Mouse (Mus musculus) ES-E14 (cell line): ENCODE data around the gene Kat7.

Source experiments
- CHD2 ChIP-seq: IDR thresholded peaks from 2 replicates; pipeline ENCODE4 v1.6.1; 2014; ENCODE audit warnings: mild to moderate bottlenecking, low read depth, low read length, inconsistent platforms
- HCFC1 ChIP-seq: IDR thresholded peaks from 2 replicates; pipeline ENCODE4 v1.6.1; 2012; ENCODE audit warnings: low read length, inconsistent platforms, borderline replicate concordance; ENCODE audit not compliant: insufficient read depth
- MAFK ChIP-seq: IDR thresholded peaks from 2 replicates; pipeline ENCODE4 v1.6.1; 2014; ENCODE audit warnings: mild to moderate bottlenecking, low read depth, low read length, inconsistent platforms; ENCODE audit not compliant: insufficient read depth
- ZNF384 ChIP-seq: IDR thresholded peaks from 2 replicates; pipeline ENCODE4 v1.6.1; 2012; ENCODE audit warnings: low read depth, low read length, inconsistent platforms

GRCm38 (mm10) chr11:95238477-95238876 lies 71.6 kb downstream of the Kat7 start:
- no peak for TF ChIP-seq HCFC1
- TF ChIP-seq CHD2 = no peak
- TF ChIP-seq ZNF384 = no peak
- TF ChIP-seq MAFK = no peak
